Mouse (Mus musculus) macrophage (primary cell): Measurements from ENCODE around the gene Arl3. TPM values are rescaled to one million over a fixed set of nuclear protein-coding genes. Genes with fewer than 3 reads are reported as not detected.

Experiments used
- polyA plus RNA-seq: library from polyadenylated mRNA; stranded (reverse); fragments of 250-400 nt; gene quantifications from 3 replicates; pipeline ENCODE4 v1.2.4, GENCODE M21; 2018; ENCODE audit warnings: inconsistent platforms

Arl3 gene
- polyA plus RNA-seq, 1 experiment from 2014 or later, result 78.5 TPM

Other genes starting within 250 kb of the Arl3 start
- 0.13 to 0.33 TPM in 2 of 3 replicates, not detected in the other for gene Psd, start 246.0 kb downstream of the Arl3 start, polyA plus RNA-seq
- 1.1 to 6.6 TPM (median 6.4 TPM) in 3 replicates for gene Fbxl15, start 245.0 kb downstream of the Arl3 start, polyA plus RNA-seq
- gene Cuedc2, start 234.5 kb downstream of the Arl3 start, polyA plus RNA-seq, result 107 to 134 TPM (median 122 TPM) in 3 replicates
- gene Mfsd13a, start 232.1 kb downstream of the Arl3 start, polyA plus RNA-seq, result 15.2 to 23.8 TPM (median 20.1 TPM) in 3 replicates
- gene 2310034G01Rik, start 222.9 kb downstream of the Arl3 start, polyA plus RNA-seq, result 0.17 to 0.31 TPM (median 0.27 TPM) in 3 replicates
- gene Actr1a, start 177.4 kb downstream of the Arl3 start, polyA plus RNA-seq, result 93.8 to 117 TPM (median 112 TPM) in 3 replicates
- gene Sufu, start 176.3 kb downstream of the Arl3 start, polyA plus RNA-seq, result 7.6 to 9.7 TPM (median 8.7 TPM) in 3 replicates
- gene Trim8, start 71.5 kb downstream of the Arl3 start, polyA plus RNA-seq, result 33.5 to 58.8 TPM (median 46.5 TPM) in 3 replicates
- 3.7 to 8.0 TPM (median 6.1 TPM) in 3 replicates for gene Sfxn2, start 167 bp upstream of the Arl3 start, polyA plus RNA-seq
- gene Wbp1l, start 25.9 kb upstream of the Arl3 start, polyA plus RNA-seq, result 52.4 to 61.0 TPM (median 59.3 TPM) in 3 replicates
- gene Cyp17a1, start 100.0 kb upstream of the Arl3 start, polyA plus RNA-seq, result not detected in 3 replicates
- gene Borcs7, start 116.7 kb upstream of the Arl3 start, polyA plus RNA-seq, result 7.6 to 10.9 TPM (median 7.8 TPM) in 3 replicates
- 7.0 to 9.7 TPM (median 8.0 TPM) in 3 replicates for gene As3mt, start 134.3 kb upstream of the Arl3 start, polyA plus RNA-seq
- 6.1 to 11.9 TPM (median 6.8 TPM) in 3 replicates for gene Cnnm2, start 188.4 kb upstream of the Arl3 start, polyA plus RNA-seq